Mouse (Mus musculus): ENCODE data around the gene Hat1.

The Hat1 gene

GRCm38 (mm10) chr2:71376433-71376906 lies 12.3 kb upstream of the Hat1 start:
- DNase-seq (ENCODE audit: low spot score in 2 of 2) = no peak

GRCm38 (mm10) chr2:71377426-71377825 lies 11.3 kb upstream of the Hat1 start:
- no peak for DNase-seq (ENCODE audit: low spot score in 2 of 2)

GRCm38 (mm10) chr2:71381962-71382361 lies 6.8 kb upstream of the Hat1 start:
- no peak for DNase-seq (ENCODE audit: low spot score in 2 of 2)

- DNase-seq (ENCODE audit: low spot score in 2 of 2) = no peak
These were observed 4.9 kb upstream of the Hat1 start for GRCm38 (mm10) chr2:71383890-71384289.

GRCm38 (mm10) chr2:71387766-71388165 lies 992 bp upstream of the Hat1 start:
- no peak for DNase-seq (ENCODE audit: low spot score in 2 of 2)

GRCm38 (mm10) chr2:71389864-71390263 lies 1.1 kb downstream of the Hat1 start:
- no peak for DNase-seq (ENCODE audit: low spot score in 2 of 2)

GRCm38 (mm10) chr2:71405613-71406012 lies 16.9 kb downstream of the Hat1 start:
- no peak for DNase-seq (ENCODE audit: low spot score in 2 of 2)

- no peak for DNase-seq (ENCODE audit: low spot score in 2 of 2)
These were observed 30.1 kb downstream of the Hat1 start for GRCm38 (mm10) chr2:71418760-71419280.

- DNase-seq (ENCODE audit: low spot score in 2 of 2) = no peak
These were observed 30.6 kb downstream of the Hat1 start for GRCm38 (mm10) chr2:71419408-71419807.

- no peak for DNase-seq (ENCODE audit: low spot score in 2 of 2)
These were observed 32.2 kb downstream of the Hat1 start for GRCm38 (mm10) chr2:71420895-71421425.

GRCm38 (mm10) chr2:71424545-71424944 lies 35.8 kb downstream of the Hat1 start:
- no peak for DNase-seq (ENCODE audit: low spot score in 2 of 2)

- DNase-seq (ENCODE audit: low spot score in 2 of 2) = no peak
These were observed 46.7 kb downstream of the Hat1 start for GRCm38 (mm10) chr2:71435440-71435839.

GRCm38 (mm10) chr2:71443376-71443775 lies 54.6 kb downstream of the Hat1 start:
- no peak for DNase-seq (ENCODE audit: low spot score in 2 of 2)

- DNase-seq (ENCODE audit: low spot score in 2 of 2) = no peak
These were observed 56.9 kb downstream of the Hat1 start for GRCm38 (mm10) chr2:71445536-71446196.

- DNase-seq (ENCODE audit: low spot score in 2 of 2) = no peak
These were observed 60.8 kb downstream of the Hat1 start for GRCm38 (mm10) chr2:71449604-71450003.

- no peak for DNase-seq (ENCODE audit: low spot score in 2 of 2)
These were observed 63.0 kb downstream of the Hat1 start for GRCm38 (mm10) chr2:71451761-71452160.

GRCm38 (mm10) chr2:71453161-71453916 lies 64.6 kb downstream of the Hat1 start, which contains the start of gene Metap1d:
TSS of gene Metap1d (plus strand) at chr2:71453276.
- DNase-seq (ENCODE audit: low spot score in 2 of 2) = peak; percentile 81 to 93

- no peak for DNase-seq (ENCODE audit: low spot score in 2 of 2)
These were observed 65.1 kb downstream of the Hat1 start for GRCm38 (mm10) chr2:71453917-71454260.

- no peak for DNase-seq (ENCODE audit: low spot score in 2 of 2)
These were observed 69.9 kb downstream of the Hat1 start for GRCm38 (mm10) chr2:71458624-71459023.

GRCm38 (mm10) chr2:71459659-71460058 lies 70.9 kb downstream of the Hat1 start:
- no peak for DNase-seq (ENCODE audit: low spot score in 2 of 2)

GRCm38 (mm10) chr2:71461139-71461538 lies 72.4 kb downstream of the Hat1 start:
- DNase-seq (ENCODE audit: low spot score in 2 of 2) = no peak

GRCm38 (mm10) chr2:71461589-71461988 lies 72.8 kb downstream of the Hat1 start:
- DNase-seq (ENCODE audit: low spot score in 2 of 2) = no peak

- no peak for DNase-seq (ENCODE audit: low spot score in 2 of 2)
These were observed 73.3 kb downstream of the Hat1 start for GRCm38 (mm10) chr2:71462066-71462465.

Data from urinary bladder, postnatal 36 days (tissue).